Mouse (Mus musculus) left cerebral cortex, postnatal 4 days (tissue): ENCODE measurements around the gene Hemgn. TPM values are rescaled to one million over a fixed set of nuclear protein-coding genes. Genes with fewer than 3 reads are reported as not detected.

Source experiments
- DNase-seq: peaks from one replicate; pipeline ENCODE4 v3.0.0-alpha.2; 2022
- intact Hi-C: fragments of 180-260 bp; cut with DNase I; formaldehyde crosslinking; loops from one replicate; pipeline ENCODE4 v1.15.1; 2025
- total RNA-seq, 2 experiments: library from RNA; stranded (reverse); gene quantifications; 2 replicates each; pipeline ENCODE4 v1.2.3; 2021

Gene Hemgn
- total RNA-seq, 2 experiments from 2014 or later: not detected

GRCm38 (mm10) chr4:46364360-46364759 is 48.9 kb downstream of the Hemgn start:
- intact Hi-C loops: no loop called here
- no peak for DNase-seq

- no peak for DNase-seq
- intact Hi-C loops: no loop called here
These were observed 52.0 kb downstream of the Hemgn start for GRCm38 (mm10) chr4:46361258-46361657.

GRCm38 (mm10) chr4:46359539-46360253 is 53.6 kb downstream of the Hemgn start:
- DNase-seq: no peak
- intact Hi-C loops: no loop called here

- DNase-seq: peak; percentile 65
- intact Hi-C loops: no loop called here
These were observed 56.8 kb downstream of the Hemgn start for GRCm38 (mm10) chr4:46356351-46357133.

- intact Hi-C loops: no loop called here
- no peak for DNase-seq
These were observed 60.3 kb downstream of the Hemgn start for GRCm38 (mm10) chr4:46353045-46353444.

- intact Hi-C loops: loop anchor here (10.0 kb wide), 1 partner anchor 145 kb away; no protein-coding TSS in a partner anchor
- no peak for DNase-seq
These were observed 63.8 kb downstream of the Hemgn start for GRCm38 (mm10) chr4:46349530-46349929.

- DNase-seq: no peak
- intact Hi-C loops: loop anchor here (10.0 kb wide), 1 partner anchor 144 kb away; no protein-coding TSS in a partner anchor
These were observed 64.4 kb downstream of the Hemgn start for GRCm38 (mm10) chr4:46348897-46349296.

GRCm38 (mm10) chr4:46347580-46348515 is 65.5 kb downstream of the Hemgn start:
- intact Hi-C loops: loop anchor here (10.0 kb wide), 1 partner anchor 143 kb away; no protein-coding TSS in a partner anchor
- DNase-seq: no peak

- DNase-seq: no peak
- intact Hi-C loops: loop anchor here (10.0 kb wide), 1 partner anchor 142 kb away; no protein-coding TSS in a partner anchor
These were observed 66.2 kb downstream of the Hemgn start for GRCm38 (mm10) chr4:46347141-46347540.

- intact Hi-C loops: loop anchor here (10.0 kb wide), 1 partner anchor 141 kb away; no protein-coding TSS in a partner anchor
- no peak for DNase-seq
These were observed 67.1 kb downstream of the Hemgn start for GRCm38 (mm10) chr4:46346221-46346620.

- intact Hi-C loops: loop anchor here (10.0 kb wide), 1 partner anchor 141 kb away; no protein-coding TSS in a partner anchor
- no peak for DNase-seq
These were observed 67.6 kb downstream of the Hemgn start for GRCm38 (mm10) chr4:46345773-46346100.

GRCm38 (mm10) chr4:46345056-46345772 is 68.1 kb downstream of the Hemgn start:
- intact Hi-C loops: loop anchor here (10.0 kb wide), 1 partner anchor 140 kb away; no protein-coding TSS in a partner anchor
- no peak for DNase-seq

GRCm38 (mm10) chr4:46344288-46344687 is 69.0 kb downstream of the Hemgn start:
- intact Hi-C loops: loop anchor here (10.0 kb wide), 1 partner anchor 139 kb away; no protein-coding TSS in a partner anchor
- DNase-seq: no peak

Other genes with a start within 250 kb of the Hemgn start
- 10 to 100 TPM; 19.3 to 23.6 TPM for gene Xpa, start 217.2 kb downstream of the Hemgn start, total RNA-seq
- not detected for gene Foxe1, start 69.9 kb downstream of the Hemgn start, total RNA-seq
- gene Trmo, start 24.1 kb downstream of the Hemgn start, total RNA-seq: 1 to 10 TPM; 3.4 to 6.3 TPM
- 10 to 100 TPM; 61.5 to 62.2 TPM for gene Anp32b, start 37.4 kb upstream of the Hemgn start, total RNA-seq
- gene Nans, start 75.7 kb upstream of the Hemgn start, total RNA-seq: 10 to 100 TPM; 54.8 to 63.2 TPM
- gene Trim14, start 122.6 kb upstream of the Hemgn start, total RNA-seq: under 1 TPM; 0.48 to 0.88 TPM
- 10 to 100 TPM; 37.9 to 39.9 TPM for gene Coro2a, start 188.7 kb upstream of the Hemgn start, total RNA-seq
- gene Tbc1d2, start 236.7 kb upstream of the Hemgn start, total RNA-seq: 1 to 10 TPM; 1.3 to 1.4 TPM